Mouse (Mus musculus) ovary, postnatal 14 days (tissue): Measurements from ENCODE around the gene Gm19684.
"Not testable (repeated sequence)": the region's sequence is repeated elsewhere in the genome, so short reads cannot be mapped to it uniquely, and the experiment has no call there.

Experiments
- DNase-seq: peaks from one replicate; pipeline ENCODE4 v3.0.0; 2022; ENCODE audit warnings: low spot score

Gm19684 gene

GRCm38 (mm10) chr17:36121352-36122020, at the start of gene Gm19684:
Gene Gm19684, plus strand, starts transcription at chr17:36121678.
- not testable (repeated sequence) for DNase-seq

- not testable (repeated sequence) for DNase-seq
These were observed 39.6 kb upstream of the Gm19684 start for GRCm38 (mm10) chr17:36081901-36082300.

GRCm38 (mm10) chr17:36082519-36083232, 38.8 kb upstream of the Gm19684 start:
- not testable (repeated sequence) for DNase-seq

- DNase-seq, result no peak
These were observed 38.1 kb upstream of the Gm19684 start for GRCm38 (mm10) chr17:36083266-36083869.

GRCm38 (mm10) chr17:36083870-36084451, 37.5 kb upstream of the Gm19684 start:
- no peak for DNase-seq

- not testable (repeated sequence) for DNase-seq
These were observed 35.5 kb upstream of the Gm19684 start for GRCm38 (mm10) chr17:36085976-36086375.

- not testable (repeated sequence) for DNase-seq
These were observed 29.5 kb upstream of the Gm19684 start for GRCm38 (mm10) chr17:36091933-36092332.

- not testable (repeated sequence) for DNase-seq
These were observed 29.0 kb upstream of the Gm19684 start for GRCm38 (mm10) chr17:36092520-36092919.

GRCm38 (mm10) chr17:36093936-36094335, 27.5 kb upstream of the Gm19684 start:
- no peak for DNase-seq

- not testable (repeated sequence) for DNase-seq
These were observed 21.9 kb upstream of the Gm19684 start for GRCm38 (mm10) chr17:36099603-36100002.

GRCm38 (mm10) chr17:36102091-36102490, 19.4 kb upstream of the Gm19684 start:
- not testable (repeated sequence) for DNase-seq

- DNase-seq, result not testable (repeated sequence)
These were observed 11.3 kb upstream of the Gm19684 start for GRCm38 (mm10) chr17:36110129-36110528.

GRCm38 (mm10) chr17:36110641-36111509, 10.6 kb upstream of the Gm19684 start:
- not testable (repeated sequence) for DNase-seq

- not testable (repeated sequence) for DNase-seq
These were observed 10.0 kb upstream of the Gm19684 start for GRCm38 (mm10) chr17:36111510-36111868.

- not testable (repeated sequence) for DNase-seq
These were observed 7.4 kb upstream of the Gm19684 start for GRCm38 (mm10) chr17:36113979-36114593.

- not testable (repeated sequence) for DNase-seq
These were observed 4.9 kb upstream of the Gm19684 start for GRCm38 (mm10) chr17:36116545-36116944.

- not testable (repeated sequence) for DNase-seq
These were observed 639 bp upstream of the Gm19684 start for GRCm38 (mm10) chr17:36120839-36121238.

GRCm38 (mm10) chr17:36124111-36124510, 2.6 kb downstream of the Gm19684 start:
- DNase-seq, result not testable (repeated sequence)

- DNase-seq, result not testable (repeated sequence)
These were observed 7.0 kb downstream of the Gm19684 start for GRCm38 (mm10) chr17:36128525-36128924.

- DNase-seq, result not testable (repeated sequence)
These were observed 7.7 kb downstream of the Gm19684 start, which contains the start of gene Gm7030 for GRCm38 (mm10) chr17:36128968-36129817. Gene Gm7030, minus strand, starts transcription at chr17:36129425.
